Mouse (Mus musculus) cerebellum, adult 8-10 months (tissue): Measurements from ENCODE around the gene Efhd2.
A peak's percentile ranks its signal among the peaks of the same experiment; 100 is the strongest.

Source experiments
- DNase-seq: peaks from one replicate; pipeline ENCODE4 v3.0.0; 2022

Gene Efhd2

DNA sequence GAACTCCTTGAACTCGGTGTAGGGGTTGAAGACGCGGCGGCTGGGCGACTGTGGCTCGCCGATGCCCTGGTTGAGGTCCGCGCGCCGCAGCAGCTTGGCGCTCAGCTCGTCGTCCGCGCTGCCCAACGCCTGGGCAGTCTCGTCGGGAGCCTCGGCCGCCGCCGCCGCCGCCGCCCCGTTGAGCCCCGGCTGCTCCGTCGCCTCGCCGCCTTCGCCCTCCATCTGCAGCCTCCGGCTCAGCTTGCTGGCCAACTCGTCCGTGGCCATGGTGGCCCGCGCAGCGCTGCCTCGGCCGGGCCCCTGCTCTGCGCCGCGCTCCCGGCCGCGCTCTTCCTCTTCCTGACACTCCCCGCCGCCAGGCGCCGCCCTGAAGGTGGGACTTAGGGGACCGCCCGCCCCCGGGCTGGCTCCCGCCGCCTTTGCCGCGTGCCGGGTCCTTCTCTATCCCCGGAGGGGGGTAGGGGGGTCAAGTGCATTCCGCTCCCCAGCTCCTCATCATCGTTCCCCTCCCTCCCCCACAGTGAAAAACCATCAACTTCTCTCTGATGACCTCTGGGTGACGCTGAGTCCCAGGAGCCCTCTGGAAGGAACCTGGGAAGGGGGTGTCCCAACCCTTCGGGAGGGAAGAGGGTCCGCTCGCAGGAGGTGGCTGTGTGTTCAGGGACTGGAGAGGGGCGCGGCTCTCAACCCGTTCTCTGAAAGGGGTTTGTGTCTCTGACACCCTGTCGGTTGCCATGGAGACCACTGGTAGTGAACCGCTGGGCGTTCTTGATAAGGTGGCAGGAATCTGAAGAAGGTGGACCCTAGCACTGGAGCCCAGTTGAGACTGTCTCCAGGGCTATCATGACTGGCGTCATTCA is at the start of gene Efhd2:
Gene Efhd2, minus strand, starts transcription at position 320 of the 860 bp plus-strand sequence.
- peak; percentile 73 for DNase-seq

DNA sequence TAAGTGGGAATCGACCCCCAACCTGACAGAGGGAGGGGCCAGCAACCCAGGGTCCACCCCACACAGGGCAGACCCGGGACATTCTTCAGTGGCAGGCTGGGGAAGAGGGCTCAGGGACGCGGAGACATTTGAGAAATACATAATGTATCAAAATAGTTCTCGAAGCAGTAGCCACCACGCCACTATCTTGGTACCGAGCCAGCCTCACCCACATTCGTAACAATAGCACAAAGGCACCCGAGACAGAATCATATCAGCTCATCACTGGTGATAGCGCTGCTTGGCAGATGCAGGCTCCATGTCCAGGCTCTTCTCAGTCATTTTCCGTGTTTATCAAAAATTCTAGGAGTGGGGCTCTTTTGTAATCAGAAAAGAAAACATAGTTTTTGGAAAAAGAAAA is 49.2 kb upstream of the Efhd2 start:
- DNase-seq, result no peak

GRCm38 (mm10) chr4:141920391-141920790 is 45.7 kb upstream of the Efhd2 start:
- no peak for DNase-seq

DNA sequence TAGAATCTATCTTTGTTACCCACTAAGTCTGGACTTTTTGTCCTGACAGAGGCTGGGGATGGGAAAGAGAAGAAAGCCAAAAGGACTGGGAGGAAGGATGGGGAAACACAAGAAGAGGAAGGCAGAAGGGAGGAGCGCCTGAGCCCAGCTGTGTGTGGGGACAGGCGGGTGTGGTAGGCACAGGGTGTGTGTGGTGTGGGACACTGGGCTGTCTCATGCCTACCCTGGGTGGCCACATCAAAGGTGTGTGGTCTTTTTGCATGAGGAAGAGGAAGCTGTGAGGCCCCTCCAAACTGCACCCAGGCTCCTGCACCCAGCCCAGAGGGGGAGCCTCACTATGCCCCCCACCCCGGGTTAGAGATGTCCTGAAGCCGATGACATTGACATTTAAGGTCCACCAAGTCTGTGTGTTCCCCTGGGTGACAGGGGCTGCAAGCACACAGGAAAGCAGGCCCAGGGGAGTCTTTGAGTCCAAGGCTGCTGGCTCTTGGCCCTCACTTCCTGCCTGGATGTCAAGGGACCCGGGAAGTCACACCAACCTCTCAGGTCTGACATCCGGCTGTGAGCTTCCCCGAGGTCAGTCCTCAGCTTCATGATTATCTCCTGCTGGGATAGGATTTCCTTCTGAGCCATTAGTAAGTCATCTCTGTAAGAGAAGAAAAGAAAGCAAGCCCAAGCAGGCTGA is 43.2 kb upstream of the Efhd2 start:
- no peak for DNase-seq

- DNase-seq, result no peak
Measured at GRCm38 (mm10) chr4:141914040-141914439, 39.3 kb upstream of the Efhd2 start.

GRCm38 (mm10) chr4:141913201-141913993 is 38.7 kb upstream of the Efhd2 start:
- no peak for DNase-seq

GRCm38 (mm10) chr4:141904710-141905109 is 30.0 kb upstream of the Efhd2 start:
- DNase-seq, result no peak

DNA sequence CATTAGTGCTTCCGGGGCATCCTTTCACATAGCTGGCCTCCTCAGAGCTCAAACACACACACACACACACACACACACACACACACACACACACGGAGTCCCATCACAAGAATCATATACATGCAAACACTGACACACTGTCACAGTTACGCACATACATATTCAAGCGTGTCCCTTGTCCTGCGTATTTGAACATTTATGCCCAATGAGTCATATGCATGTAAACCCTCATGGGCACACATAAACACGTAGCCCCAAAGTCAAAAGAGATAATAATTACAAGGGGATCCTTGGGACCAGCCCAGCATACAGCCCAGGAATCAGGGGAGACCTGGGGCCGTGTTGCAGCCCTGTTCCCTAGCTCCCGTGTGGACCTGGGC is 27.7 kb upstream of the Efhd2 start:
- no peak for DNase-seq

DNA sequence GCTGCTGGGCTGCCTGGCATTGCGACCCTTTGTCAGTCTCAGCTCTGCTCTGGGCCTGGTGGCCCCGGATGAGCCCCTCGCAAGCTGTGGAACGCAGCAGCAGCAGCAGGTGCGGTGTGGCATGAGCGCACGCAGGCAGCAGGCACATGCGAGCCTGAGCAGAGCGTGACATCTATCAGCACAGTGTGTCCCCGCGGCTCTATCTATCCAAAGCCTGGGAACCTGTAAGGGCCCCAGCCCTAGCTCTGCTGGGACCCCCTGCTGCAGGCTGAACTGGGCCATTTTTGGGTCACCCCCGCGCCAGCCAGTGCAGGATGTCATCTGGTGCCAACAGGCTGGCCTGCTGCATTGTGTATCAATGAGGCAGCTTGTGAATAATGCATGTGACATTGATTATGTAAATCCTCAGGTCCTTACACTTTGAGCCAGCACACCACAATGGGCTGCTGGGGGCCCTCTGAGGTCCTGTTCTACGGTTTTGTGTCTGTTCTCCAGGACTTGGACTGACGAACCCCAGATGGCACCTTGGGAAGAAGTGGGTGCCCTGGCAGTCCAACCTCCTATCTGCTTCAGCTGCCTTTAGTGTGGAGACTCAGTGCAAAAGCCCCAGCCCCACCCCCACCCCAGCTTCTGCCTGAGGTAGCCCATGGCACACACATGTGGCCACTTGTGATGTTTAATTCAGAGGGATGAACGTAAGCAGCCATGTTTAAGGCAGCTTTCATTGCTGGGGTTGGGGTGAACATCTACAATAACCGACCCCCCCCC is 27.2 kb upstream of the Efhd2 start:
- DNase-seq, result no peak

DNA sequence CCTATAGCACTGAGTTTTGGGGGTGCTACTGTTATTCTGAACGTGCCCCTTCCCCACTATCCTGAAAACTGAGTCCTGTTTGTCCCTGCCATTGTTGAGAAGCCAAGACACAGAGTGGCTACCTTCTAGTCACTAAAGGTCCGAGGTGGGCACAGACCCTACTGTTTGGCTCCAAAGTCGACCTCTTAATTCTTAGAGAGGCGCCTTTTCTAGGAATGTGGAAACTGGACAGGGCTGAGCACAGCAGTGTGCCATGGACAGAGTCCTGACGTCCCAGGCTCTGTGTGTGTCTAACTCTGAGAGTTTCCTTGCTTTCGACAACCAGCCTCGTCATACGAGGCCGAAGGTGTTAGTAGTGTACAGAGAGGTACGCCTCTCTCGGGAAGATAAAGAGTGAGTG is 25.7 kb upstream of the Efhd2 start:
- no peak for DNase-seq

DNA sequence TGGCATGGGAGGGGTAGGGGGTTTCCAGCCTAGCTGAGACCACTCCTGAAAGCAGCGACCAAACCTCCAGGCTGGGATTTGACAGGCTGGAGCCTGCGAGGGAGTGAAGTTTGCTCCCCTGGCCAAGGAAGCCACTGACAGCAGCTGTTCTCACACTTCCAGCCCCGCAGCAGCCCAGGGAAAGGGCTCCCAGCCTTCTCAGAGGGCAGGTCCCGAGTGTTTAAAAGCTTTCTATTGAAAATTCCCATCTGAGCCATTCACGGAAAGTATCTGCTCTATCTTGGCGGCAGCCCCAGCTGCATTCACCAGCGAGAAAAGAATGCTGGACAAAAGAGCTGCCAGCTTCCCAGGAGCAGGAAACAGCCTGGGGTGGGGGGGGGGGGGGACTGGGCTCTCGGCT is 25.2 kb upstream of the Efhd2 start:
- no peak for DNase-seq

DNA sequence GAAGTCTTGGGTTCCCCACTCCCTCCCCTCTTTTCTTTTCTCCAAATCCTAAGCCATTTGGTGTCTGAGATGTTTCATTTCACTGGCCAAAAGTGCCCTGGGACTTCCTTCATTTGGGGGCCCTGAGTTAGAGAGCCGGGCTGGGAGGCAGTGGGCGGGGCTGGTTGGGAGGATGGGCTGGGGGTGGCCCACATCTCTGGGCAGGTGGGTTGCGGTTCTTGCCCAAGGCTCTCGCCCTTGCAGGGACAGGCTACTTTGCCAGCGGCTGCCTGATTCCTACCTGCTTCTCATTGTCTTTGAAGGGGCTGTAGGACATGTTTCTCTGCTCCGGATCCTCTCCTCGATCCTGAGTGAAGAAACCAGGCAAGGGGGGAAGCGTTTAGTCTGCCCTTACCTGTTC is 24.2 kb upstream of the Efhd2 start:
- no peak for DNase-seq

DNA sequence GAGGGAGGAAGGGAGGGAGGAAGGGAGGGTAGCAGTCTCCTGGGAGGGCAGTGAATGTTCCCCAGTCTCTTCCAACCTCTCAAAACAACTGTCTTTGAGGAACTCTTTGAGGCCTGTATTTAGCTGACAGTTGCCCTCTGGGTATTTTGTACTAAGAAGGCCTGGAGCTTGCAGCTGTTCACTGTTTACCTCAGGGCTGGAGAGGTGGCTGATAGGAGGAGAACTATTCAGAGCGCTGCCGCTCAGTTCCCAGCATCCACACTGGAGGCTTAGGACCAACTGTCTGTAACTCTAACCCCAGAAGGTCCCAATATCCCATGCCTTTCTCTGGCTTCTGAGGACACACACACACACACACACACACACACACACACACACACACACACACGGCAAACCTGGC is 23.1 kb upstream of the Efhd2 start:
- DNase-seq, result no peak

DNA sequence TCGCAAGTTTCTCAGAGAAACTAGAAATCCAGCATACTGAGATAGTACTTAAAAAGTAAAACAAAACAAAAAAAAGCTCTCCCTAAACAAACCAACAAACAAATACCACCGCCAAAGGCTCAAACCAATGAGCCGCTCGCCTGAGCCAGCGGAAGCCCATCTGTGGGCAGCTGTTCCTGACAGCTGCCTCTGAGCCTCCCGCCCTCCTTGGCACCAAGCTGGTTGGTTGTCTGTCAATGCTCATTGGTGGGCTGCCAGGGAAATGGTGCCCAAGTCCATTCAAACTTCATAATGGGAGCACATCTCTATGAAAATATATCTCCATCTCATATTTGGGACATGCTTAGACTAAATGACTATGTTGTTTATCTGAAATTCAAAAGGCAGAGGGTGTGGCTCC is 22.5 kb upstream of the Efhd2 start:
- no peak for DNase-seq

DNA sequence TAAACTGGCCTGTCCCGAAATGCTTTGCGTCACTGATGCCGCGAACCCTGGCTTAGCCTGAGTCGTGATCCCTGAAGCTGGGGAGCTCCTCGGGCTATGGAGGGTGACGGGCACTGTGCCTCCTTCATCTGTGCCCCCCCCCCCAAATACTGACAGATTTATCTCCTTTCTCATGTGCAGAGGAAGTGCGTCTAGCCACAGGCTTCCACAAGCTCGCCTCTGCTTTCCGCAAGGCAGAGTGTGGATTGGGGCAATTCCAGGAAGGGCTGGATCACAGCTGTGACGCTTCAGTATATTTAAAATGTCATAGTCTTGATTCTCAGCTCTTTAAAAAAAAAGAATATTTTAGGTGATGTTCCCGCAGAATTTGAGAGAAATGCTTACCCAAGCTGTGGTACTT is 21.1 kb upstream of the Efhd2 start:
- no peak for DNase-seq

- DNase-seq, result no peak
Measured at GRCm38 (mm10) chr4:141893157-141893784, 18.6 kb upstream of the Efhd2 start.

GRCm38 (mm10) chr4:141886385-141886968 is 11.8 kb upstream of the Efhd2 start:
- no peak for DNase-seq

GRCm38 (mm10) chr4:141885451-141885850 is 10.7 kb upstream of the Efhd2 start:
- no peak for DNase-seq

GRCm38 (mm10) chr4:141882858-141883257 is 8.1 kb upstream of the Efhd2 start:
- no peak for DNase-seq

GRCm38 (mm10) chr4:141881950-141882349 is 7.2 kb upstream of the Efhd2 start:
- DNase-seq, result no peak

- DNase-seq, result no peak
Measured at GRCm38 (mm10) chr4:141881289-141881914, 6.7 kb upstream of the Efhd2 start.
